Mouse (Mus musculus): Measurements from ENCODE around the gene Sap30bp. TPM values are rescaled to one million over a fixed set of nuclear protein-coding genes. Genes with fewer than 3 reads are reported as not detected.
A peak's percentile ranks its signal among the peaks of the same experiment; 100 is the strongest.

Gene Sap30bp
- total RNA-seq, 2 experiments from 2014 or later = 38.0 to 38.1 TPM

- DNase-seq = no peak
Measured at GRCm38 (mm10) chr11:116001725-116002124, 68.6 kb downstream of the Sap30bp start.

DNA sequence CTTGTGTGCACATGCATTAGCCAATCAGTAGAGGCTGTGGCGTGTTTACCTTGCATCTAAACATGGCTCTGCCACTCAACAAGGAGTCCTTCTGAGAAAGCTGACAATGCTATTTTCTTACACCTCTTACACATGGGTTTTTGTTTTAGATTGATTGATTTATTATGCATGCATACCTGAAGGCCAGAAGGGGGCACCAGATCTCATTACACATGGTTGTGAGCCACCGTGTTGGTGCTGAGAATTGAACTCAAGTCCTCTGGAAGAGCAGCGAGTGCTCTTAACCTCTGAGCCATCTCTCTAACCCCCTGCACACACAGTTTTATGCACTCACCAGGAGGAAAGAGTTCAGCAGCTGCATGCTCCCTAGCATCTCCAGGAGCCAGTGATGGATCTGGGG is 69.8 kb downstream of the Sap30bp start:
- no peak for DNase-seq

- no peak for DNase-seq
Measured at GRCm38 (mm10) chr11:116004186-116004823, 71.2 kb downstream of the Sap30bp start.

DNA sequence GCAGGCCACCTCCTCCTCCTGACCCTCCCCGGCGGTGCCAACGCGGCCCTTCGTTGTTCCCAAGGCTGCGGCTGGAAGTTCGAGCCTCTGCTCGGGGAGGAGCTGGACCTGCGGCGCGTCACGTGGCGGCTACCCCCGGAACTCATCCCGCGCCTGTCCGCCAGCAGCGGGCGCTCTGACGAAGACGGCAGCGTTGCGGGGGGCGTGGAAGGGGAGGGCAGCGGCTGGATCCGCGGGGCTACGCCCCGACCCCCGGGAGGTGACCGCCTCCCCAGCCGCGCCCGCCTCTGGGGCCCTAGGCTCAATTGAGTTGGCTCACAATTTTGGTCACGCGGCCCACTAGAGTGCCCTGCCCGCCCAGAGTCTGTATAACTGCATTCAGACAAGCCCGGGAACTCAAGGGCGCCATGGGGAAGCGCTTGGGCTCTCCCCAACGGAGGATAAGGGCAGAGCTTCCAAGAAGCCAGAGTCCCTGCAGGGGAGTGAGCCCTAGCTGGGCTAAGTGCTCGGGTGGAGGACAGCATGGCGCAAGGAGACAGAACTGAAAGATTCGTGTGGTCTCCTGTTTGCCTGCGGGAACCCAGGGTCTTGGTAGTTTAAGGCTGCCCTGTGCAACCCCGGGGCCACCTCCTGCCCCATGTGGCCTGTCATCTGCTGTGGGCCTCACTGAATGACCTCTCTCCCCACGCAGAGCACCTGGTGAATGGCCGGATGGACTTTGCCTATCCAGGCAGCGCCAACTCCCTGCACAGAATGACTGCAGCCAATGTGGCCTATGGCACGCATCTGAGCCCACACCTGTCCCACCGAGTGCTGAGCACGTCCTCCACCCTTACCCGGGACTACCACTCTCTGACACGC is 72.0 kb downstream of the Sap30bp start:
- DNase-seq = peak; percentile 86

- no peak for DNase-seq
Measured at GRCm38 (mm10) chr11:116005701-116006419, 72.8 kb downstream of the Sap30bp start.

DNA sequence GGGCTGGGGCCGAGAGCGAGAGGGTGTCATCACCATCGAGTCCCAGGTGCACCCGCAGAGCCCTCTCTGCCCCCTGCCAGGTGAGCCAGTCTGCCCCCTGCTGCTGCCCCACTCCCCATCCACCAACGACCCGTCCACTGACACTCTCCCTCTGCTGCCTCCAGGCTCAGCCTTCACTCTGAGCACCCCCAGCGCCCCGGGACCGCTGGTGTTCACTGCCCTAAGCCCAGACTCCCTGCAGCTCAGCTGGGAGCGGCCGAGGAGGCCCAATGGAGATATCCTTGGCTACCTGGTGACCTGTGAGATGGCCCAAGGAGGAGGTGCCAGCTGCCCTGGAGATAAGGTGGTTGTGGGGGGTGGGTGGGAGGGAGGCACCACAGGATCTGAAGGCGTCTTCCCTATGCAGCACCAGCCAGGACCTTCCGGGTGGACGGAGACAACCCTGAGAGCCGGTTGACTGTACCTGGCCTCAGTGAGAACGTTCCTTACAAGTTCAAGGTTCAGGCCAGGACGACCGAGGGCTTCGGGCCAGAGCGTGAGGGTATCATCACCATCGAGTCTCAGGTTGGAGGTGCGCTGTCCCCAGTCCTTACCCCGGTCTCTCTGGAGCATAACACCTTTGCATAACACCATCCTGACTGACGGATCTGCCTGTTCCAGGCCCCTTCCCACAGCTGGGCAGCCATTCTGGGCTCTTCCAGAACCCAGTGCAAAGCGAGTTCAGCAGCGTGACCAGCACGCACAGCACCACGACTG is 74.2 kb downstream of the Sap30bp start:
- DNase-seq = no peak

GRCm38 (mm10) chr11:116008411-116008810 is 75.3 kb downstream of the Sap30bp start:
- DNase-seq = no peak

- no peak for DNase-seq
Measured at GRCm38 (mm10) chr11:116008832-116009375, 75.8 kb downstream of the Sap30bp start.

DNA sequence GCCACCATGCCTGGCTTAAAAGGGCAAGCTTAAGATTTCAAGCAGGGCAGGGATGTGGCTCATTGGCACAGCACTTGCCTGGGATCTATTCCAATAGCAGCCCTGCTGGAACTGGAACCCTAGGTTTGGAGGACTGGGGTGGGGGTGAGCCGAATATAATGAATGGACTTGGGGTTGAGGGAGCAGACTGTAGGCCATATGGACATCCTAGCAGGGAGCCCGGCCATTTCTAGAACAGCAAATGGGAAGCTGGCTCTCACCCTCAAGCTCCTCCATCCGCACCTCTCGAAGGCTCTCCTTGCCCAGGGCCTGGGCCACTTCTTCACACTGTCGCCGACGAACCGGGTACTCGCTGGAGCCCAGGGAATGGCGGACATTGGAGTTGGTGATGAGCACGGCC is 76.6 kb downstream of the Sap30bp start:
- no peak for DNase-seq

DNA sequence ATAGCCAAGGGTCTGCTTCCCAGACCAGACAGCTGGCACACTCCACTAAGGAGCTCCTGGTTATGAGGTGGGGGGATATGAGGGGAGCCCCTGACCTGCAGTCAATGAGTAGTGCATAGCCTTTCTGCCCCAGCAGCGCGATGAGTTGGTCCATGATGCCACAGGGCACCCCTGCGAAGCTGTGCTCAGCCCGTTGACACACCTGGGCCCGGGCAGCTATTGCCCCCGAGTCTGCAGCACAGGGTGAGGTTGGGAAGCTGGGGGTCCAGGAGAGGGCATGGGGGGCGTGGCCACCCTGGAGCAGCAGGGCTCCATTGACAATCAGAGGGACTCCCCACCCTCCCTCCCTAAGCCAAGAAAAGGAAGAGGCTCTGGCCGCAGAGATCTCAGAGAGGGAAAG is 77.1 kb downstream of the Sap30bp start:
- DNase-seq = no peak

DNA sequence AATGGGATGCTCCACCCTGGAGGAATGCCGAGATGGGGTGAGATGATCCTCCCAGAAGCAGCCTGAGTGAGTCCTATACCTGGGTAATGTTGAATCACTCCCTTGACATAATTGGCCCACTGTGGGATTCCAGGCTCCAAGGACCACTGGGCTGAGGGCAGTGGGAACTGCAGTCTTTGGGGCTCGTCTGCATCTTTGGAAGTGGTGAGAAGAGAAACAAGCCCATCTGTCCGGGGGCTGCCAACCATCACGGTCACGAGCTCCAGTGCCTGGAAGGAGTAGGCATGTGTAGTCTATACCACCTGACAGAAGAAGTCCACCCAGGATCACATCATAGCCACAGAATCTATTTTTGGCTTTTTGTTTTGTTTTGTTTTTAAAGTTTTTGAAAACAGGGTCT is 77.9 kb downstream of the Sap30bp start:
- no peak for DNase-seq

DNA sequence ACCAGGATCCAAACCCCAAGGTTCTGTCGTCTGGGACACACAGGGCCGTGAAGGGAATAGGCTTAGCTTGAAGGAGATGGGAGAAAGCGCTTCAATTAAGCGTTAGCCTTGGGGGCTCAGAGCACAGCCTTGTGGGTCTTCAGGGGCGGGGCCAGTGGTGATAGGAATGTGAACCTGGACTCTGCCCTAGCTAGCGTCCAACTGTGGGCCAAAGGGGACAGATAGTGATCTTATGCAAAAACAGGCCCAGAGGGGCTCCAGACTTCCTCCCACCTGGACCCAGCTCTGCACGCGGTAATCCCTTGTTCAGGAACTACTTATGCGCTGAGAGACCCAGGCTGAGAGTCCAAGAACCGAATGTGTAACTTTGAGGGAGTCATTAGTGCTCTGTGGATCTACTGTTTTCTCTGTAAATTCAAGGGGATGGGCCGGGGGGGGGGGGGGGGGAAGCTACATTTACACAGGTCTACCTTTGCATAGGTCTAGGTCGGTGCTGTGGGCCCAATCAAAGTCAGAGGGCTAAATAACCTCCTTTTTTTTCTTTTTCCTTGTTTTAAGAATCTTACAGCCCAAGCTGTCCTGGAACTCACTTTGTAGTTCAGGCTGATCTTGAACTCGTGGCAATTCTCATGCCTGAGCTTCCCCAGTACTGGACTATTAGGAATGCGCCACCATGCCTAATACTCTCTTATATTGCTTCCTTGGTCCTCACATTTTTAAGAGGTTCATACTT is 78.6 kb downstream of the Sap30bp start:
- no peak for DNase-seq

DNA sequence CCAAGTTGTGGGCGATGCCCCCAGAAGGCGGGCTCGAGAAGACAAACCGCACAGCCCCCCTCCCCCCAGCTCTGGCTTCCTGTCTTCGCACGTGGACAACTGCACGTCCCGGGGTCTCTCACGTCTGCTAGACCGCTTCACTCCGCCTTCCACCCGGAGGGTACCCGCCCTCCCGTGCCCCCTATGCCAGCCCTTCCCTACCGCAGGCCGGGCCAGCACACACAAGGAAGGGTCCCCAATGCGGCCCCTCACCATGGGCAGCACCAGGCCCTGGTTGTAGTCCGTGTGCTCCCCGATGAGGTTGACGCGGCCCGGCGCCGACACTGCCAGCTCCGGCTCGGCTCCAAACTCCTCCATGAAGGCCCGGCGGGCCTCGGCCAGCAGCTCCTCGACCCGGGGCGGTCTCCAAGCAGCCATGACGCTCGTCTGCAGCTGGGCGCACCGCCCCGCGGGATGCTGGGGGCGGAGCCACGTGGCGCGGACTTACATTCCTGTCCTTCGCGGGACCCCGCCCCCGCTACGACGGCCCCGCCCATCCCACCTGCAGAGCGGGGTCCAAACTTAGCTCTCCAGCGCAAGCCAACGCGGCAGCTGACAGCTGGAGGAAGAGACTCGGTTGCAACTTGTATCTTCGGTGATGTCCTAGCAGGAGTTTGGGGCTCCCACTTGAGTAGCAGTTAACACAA is 79.3 kb downstream of the Sap30bp start, which contains the start of gene Galk1:
Gene Galk1 (minus strand): TSS at position 458 of the 686 bp plus-strand sequence.
- DNase-seq = peak; percentile 94

DNA sequence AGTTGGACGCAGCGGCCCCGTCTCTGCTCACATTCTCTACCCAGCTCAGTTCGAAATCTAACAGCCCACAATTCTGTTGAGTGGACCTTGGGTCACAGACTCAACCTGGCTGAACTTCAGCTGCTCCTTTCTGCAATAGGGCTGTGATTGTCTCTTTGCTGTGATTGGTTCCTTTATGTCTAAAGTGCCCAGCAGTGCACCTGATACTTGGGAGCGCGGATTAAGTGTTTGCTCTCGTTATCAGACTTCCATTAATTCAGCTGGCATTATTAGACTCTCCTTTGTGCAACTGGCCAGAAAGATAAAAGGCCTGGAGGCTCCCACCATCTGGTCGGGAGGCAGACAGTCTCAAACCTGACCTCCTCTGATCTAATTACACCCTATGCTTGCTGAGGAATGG is 81.7 kb downstream of the Sap30bp start:
- no peak for DNase-seq

Other genes starting within 250 kb of the Sap30bp start
- gene Grb2, start 224.7 kb upstream of the Sap30bp start, total RNA-seq (2021) = 100 to 1,000 TPM in 1 of 2 experiments, 10 to 100 TPM in 1; 99.1 to 104 TPM
- 10 to 100 TPM; 62.0 to 79.6 TPM for gene Tmem94, start 167.8 kb upstream of the Sap30bp start, total RNA-seq (2021)
- gene Caskin2, start 119.6 kb upstream of the Sap30bp start, total RNA-seq (2021) = 10 to 100 TPM; 43.3 to 47.0 TPM
- gene Tsen54, start 118.6 kb upstream of the Sap30bp start, total RNA-seq (2021) = 10 to 100 TPM; 13.8 to 19.4 TPM
- gene Llgl2, start 109.2 kb upstream of the Sap30bp start, total RNA-seq (2021) = 10 to 100 TPM; 12.7 to 14.0 TPM
- gene Myo15b, start 74.9 kb upstream of the Sap30bp start, total RNA-seq (2021) = 1 to 10 TPM in 1 of 2 experiments, under 1 TPM in 1; 0.91 to 1.2 TPM
- gene Smim5, start 33.3 kb upstream of the Sap30bp start, total RNA-seq (2021) = 1 to 10 TPM; 1.5 to 2.6 TPM
- gene Smim6, start 21.3 kb upstream of the Sap30bp start, total RNA-seq (2021) = under 1 TPM in 1 of 2 experiments, not detected in 1; 0.30 TPM
- gene Recql5, start 195 bp downstream of the Sap30bp start, total RNA-seq (2021) = 10 to 100 TPM; 17.8 to 24.5 TPM
- 1 to 10 TPM; 3.1 to 4.7 TPM for gene Itgb4, start 41.4 kb downstream of the Sap30bp start, total RNA-seq (2021)
- gene Galk1, start 79.4 kb downstream of the Sap30bp start, total RNA-seq (2021) = 10 to 100 TPM; 67.0 to 90.6 TPM
- 100 to 1,000 TPM; 401 to 426 TPM for gene H3f3b, start 94.7 kb downstream of the Sap30bp start, total RNA-seq (2021)
- gene Unk, start 97.0 kb downstream of the Sap30bp start, total RNA-seq (2021) = 10 to 100 TPM; 21.0 to 26.0 TPM
- gene Unc13d, start 144.7 kb downstream of the Sap30bp start, total RNA-seq (2021) = 1 to 10 TPM; 2.3 to 2.7 TPM
- gene Wbp2, start 153.7 kb downstream of the Sap30bp start, total RNA-seq (2021) = 100 to 1,000 TPM; 103 to 110 TPM
- 10 to 100 TPM; 23.2 to 24.5 TPM for gene Trim47, start 193.9 kb downstream of the Sap30bp start, total RNA-seq (2021)
- gene Trim65, start 197.8 kb downstream of the Sap30bp start, total RNA-seq (2021) = 1 to 10 TPM; 6.3 to 8.1 TPM
- 10 to 100 TPM; 86.8 to 94.1 TPM for gene Mrpl38, start 205.6 kb downstream of the Sap30bp start, total RNA-seq (2021)
- 10 to 100 TPM; 26.5 to 34.4 TPM for gene Fbf1, start 234.9 kb downstream of the Sap30bp start, total RNA-seq (2021)